Mouse (Mus musculus) testis, postnatal 14 days (tissue): ENCODE results near the gene Pbx1.

Experiments
- DNase-seq: peaks from one replicate; pipeline ENCODE4 v3.0.0; 2021; ENCODE audit warnings: low spot score

Gene Pbx1

DNA sequence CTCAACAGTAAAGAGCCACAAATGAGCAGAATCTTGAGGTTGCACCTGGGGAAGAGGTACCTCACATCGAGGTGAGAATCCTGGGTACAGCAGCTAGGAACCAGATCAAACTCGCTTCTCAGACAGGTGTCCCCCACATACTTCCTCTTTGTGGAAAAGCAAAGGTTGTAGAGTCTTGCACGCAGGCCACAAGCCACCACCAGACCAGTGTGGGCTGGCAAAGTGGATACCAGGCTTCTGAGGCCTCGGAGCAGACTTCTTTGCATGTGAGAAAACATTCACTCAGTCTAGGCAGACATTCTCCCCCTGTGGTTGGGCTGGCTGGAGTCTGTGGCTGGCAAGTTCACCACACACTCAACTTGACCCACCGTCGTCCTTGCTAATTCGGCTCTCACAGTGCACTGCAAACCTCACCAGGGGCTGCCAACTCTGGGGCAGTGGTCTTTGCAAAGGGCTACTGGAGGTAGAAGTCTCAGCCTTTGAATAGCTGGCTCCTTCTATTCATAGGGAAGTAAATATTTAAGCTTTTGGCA, 206.4 kb downstream of the Pbx1 start:
- no peak for DNase-seq

- no peak for DNase-seq
Measured at GRCm38 (mm10) chr1:168224218-168224617, 207.9 kb downstream of the Pbx1 start.

DNA sequence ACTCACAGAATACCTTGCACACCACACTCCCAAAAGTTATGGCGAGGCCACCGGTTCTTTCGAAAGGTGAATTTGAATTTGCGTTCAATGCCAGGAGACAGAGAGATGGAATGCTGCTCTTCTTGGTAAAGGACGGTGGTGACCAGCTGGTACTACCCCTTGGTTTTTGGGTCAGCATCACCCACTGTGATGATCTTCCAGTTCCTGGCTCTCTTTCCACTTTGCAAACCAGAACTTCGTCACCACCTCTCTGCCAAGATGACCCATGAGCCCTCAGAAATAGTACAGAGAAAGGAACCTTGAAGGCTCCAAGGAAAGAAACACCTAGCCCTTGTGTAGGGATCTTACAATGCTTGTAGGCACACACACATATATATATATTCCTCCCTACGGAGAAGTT, 209.3 kb downstream of the Pbx1 start:
- no peak for DNase-seq

DNA sequence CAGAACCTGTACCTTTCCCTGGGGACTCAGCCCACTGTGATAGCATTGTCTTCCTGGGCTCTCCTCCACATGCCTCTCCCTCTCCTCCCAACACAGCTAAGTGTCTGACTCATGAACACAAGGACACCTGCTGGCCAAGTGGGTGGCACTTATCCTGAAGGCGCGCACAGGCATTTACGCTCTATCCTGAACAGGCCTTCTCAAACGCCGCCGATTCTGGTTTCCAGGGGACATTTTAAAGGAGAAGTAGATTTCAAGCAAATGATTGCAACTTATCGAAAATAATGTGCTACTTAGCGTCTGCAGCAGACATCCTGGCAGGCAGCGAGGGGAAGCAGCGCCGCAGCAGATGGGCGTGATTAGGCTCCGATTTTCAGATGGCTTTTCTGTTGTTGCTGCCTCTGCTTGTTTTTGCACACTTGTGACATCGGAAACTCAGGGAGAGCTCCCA, 211.0 kb downstream of the Pbx1 start:
- no peak for DNase-seq

GRCm38 (mm10) chr1:168215896-168216747, 215.9 kb downstream of the Pbx1 start:
- DNase-seq = no peak

DNA sequence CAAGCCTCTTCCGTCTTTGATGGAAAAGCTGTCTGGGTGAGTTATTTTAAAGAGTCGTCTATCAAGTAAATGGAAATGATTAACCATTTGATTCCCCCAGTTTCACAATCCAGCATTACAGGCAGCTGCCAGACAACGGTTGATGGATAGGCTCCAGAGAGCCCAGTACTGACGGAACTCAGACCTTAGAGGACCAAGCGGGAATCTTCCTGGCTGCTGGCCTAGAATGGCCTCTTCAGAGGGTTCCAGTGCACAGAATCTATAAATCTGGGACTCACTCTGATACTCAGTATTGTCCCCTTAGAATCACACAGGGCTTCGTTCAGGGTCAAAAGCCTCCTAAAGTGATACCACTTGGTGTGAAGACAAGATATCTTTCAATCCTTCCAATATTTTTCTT, 216.6 kb downstream of the Pbx1 start:
- no peak for DNase-seq

GRCm38 (mm10) chr1:168214040-168214443, 218.0 kb downstream of the Pbx1 start:
- peak; percentile 51 for DNase-seq

DNA sequence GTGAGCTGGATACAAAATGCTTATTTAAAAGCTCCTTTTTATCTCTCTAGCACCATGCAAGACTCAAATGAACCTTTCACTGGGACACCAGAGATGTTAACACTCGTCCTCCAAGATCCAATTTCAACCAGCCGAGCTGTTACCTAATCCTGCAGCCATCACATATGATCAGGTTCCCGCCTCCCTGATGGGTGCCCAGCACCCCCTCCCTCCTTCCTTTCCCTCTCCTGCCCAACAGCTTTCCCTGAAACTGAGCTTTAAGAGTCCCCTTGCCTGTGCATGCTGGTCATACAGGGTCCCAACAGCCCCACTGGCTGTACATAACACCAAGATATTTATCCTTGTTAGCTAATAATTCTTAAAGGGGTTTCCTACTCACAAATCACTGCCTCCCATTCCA, 218.5 kb downstream of the Pbx1 start:
- no peak for DNase-seq

GRCm38 (mm10) chr1:168210401-168210800, 221.7 kb downstream of the Pbx1 start:
- no peak for DNase-seq

DNA sequence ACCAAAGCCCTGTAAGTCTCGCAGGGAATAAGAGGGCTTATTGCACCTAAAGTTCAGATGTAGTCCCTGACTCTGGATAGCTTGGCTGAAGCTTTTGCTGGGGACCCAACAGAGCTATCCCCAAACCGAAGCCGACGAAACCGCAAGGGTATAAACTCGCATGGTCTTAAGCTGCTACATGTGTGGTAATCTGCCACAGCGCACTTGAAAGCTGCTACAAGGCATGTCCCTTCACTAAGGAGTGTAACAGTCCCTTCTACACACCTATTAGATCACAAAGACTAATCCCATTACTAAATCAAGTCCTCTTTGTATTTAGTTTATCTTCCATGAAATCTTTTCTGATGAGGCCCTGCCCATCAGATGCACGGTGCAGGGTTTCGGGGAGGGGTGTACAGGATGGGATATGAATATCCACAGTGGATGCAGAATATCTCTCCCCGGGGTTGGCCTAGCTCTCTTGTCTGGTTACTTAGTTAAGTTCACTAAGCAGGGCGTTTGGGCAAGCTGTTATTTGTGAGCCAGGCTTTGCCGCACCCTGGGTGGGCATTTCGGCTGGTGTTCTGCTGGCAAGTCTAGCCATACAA, 231.4 kb downstream of the Pbx1 start:
- DNase-seq = no peak

GRCm38 (mm10) chr1:168198276-168198675, 233.8 kb downstream of the Pbx1 start:
- DNase-seq = no peak

- DNase-seq = no peak
Measured at GRCm38 (mm10) chr1:168197908-168198258, 234.2 kb downstream of the Pbx1 start.

DNA sequence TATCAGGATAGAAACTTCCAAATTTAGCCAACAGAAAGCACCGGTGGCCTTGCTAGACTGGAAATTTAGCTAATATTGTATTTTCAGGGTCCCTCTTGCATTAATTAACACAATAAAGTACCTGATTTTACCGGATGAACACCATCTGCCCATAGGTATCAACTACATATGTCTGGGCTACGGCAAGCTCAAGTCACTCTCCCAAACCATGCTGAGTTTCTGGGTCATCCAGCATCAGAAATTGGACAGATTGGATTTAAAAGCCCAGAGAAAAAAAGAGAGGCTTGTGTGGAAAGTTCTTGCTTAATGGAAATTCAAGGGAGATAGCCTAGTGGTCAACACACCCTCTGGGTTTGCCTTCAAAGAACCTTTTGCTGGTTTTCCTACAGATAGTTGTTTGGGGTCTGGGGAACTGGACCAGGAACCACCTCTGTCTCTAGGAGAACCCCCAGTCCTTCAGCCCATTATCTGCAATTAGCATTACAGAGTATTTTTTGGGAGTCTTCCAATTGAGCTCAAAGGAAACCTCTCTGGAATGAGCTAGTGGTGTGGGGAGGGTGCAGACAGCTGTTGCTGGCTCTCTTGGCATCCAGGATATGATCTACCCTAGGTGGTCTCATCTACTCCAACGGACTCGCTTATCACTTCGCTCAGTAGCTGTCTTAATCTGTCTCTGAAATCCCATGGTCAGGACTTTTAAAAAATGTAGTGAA, 234.7 kb downstream of the Pbx1 start:
- DNase-seq = peak; percentile 11

GRCm38 (mm10) chr1:168193364-168193763, 238.7 kb downstream of the Pbx1 start:
- DNase-seq = no peak

DNA sequence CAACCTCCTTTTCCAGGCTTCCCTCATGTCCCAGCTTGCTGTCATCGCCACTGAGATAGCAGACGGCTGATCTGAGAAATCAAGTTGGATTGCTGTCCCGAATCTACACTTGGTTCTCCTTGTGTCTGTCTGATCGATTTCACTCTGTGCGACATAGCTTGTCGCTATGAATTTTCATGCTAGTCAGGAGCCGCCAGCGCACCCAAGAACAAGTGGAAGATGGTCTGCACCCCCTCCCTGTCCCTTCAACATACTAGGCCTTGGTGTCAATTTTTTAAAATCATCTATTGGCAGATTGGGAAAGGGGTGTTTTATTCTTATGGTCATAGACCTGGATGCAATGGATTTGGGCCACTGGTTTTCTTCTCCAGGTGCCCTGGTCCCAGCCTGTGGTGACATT, 249.3 kb downstream of the Pbx1 start:
- DNase-seq = no peak

DNA sequence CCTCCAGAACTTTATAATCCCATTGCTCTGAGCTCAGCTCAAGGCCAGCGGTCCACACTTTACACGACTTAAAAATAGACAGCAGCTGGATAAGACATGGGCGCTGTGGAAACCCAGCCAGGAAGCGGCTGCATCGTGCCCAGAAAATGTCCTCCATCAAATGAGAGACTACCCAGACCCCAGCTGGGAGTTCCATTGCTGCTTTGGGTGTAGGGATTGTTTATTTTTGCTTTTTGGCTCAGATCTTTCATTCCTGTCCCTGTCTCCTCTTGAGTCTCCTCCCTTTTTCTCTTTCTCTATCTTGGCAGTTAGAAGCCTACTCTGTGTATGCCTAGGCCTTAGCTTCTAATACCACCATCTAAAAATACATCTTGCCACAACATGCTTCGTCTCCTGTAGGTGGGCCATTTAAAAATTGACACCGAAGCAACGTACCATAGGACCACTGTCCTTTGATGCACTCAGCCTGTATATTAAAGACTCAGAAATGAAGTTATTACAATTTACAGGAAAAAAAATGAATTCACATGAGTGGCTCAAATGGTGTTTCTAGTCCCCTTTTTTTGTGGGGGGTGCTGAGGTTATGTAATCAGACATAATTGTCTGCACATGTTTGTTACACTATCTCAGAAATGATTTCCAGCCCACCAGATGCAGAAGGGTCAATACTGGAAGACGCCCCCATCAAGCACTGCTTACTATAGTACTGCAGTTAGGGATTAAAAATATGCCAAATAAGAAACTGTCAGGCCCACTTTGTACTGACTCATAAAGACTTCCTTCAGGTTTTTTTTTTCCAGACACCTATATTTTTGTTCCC, 251.2 kb downstream of the Pbx1 start:
- DNase-seq = peak; percentile 39

DNA sequence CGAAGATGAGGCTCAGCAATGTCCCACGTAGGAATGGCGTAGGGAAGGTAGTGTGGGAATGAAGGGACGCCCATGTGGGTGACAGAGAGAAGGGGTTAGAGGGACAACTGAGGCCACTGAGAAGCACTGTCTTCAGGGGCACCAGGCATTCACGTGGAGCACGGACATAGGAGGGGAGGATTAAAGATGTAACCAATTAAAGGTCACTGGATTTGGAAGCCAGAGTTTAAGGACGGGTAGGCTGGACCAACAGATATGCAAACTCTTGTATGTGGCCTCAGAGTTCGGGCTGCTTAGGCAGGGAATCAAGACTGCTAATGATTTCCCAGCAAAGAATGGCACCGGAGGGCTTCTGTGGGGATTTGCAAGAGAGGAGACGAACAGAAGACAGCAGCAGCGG, 252.4 kb downstream of the Pbx1 start:
- DNase-seq = no peak

GRCm38 (mm10) chr1:168178611-168179010, 253.5 kb downstream of the Pbx1 start:
- no peak for DNase-seq

GRCm38 (mm10) chr1:168175586-168175985, 256.5 kb downstream of the Pbx1 start:
- DNase-seq = no peak

DNA sequence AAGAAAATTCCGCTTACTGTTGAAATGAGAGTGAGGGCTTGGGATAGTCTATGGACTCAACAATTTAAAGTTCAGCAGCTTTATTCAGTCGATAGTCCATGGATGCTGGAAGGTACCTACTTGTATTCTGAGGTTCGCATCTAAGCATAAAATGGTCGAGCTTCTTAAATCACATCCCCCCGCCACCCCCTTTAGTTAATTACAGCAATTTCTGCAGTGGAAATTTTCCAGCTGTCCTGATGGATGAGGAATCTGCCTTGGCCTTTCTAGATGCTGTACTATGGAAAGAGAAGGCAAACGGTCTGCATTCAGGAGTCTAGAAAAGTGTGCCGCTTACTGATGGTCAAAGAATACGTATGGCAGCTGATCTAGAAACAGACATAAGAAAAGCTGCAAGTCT, 262.3 kb downstream of the Pbx1 start:
- DNase-seq = no peak

DNA sequence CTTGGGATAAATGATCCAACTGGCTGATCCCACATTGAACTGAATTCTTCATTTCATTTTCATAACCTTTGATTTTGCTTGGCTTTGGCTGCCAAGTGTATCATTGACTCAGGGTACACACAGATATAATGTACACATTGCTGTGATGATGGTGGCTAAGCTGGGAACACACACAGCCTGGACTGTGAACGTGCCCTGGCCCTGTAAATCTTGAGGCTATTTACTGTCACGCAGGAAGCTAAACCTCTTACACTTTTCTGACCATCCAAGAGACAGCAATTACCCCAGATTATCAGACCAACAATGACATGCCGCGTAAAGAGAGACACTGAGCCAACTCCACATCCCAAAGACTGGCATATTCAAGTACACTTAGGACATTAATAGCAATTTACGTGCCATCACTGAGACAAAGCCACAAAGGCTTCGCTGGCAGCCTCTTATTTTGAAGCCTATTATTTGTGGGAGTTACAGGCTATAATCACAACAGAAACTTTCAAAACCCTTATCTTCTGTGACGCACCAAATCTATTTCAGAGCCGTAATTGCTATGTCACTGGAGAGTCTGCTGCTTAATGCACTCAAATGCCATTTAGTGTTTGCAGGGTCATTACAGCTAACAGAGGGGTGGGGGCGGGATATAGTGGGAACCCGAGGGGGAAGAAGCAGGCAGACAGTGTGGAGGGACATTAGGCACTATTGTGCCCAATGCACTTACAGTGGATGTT, 262.9 kb downstream of the Pbx1 start:
- DNase-seq = no peak
